ENCODE assay signal across 8 mouse cellular contexts in the genomic region with DNA sequence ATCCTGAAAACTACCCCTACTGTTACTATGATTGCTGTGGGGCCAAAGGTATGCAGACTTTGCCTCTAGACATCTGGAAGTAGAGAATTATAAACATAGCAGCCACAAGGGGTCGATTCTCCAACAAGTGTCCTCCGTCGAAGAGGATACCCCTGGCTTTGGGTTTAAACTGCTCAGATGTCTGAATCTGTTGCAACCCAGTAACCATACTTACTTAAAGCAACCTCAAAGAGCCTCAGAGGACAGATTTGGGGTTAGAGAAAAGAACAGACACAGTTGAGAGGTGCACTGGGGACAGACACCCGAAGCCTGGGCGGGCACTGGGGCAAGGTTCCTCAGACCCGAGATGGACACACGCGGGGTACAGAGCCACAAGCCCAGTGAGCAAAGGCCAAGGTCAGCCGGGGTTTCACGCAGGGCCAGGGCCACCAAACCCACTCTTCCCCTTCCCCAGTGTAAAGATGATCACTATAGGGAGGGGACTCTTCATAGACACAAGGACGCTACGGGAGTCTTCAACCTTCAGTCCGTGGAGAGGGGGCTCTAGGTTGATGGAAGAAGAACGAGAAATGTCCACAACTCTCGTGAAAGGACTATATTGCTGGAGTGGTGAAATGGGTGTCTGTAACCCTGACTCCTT. TPM values are rescaled to one million over a fixed set of nuclear protein-coding genes. Genes with fewer than 3 reads are reported as not detected.
DNase-seq lines count a peak whose midpoint lies in the region; ATAC-seq lines count a peak whose summit lies in the region.

No protein-coding gene starts in this region.

- DNase-seq in gastrocnemius, postnatal 10 days: peak; percentile 14
- DNase-seq in gastrocnemius, adult 8-10 months (ENCODE audit: low spot score in 2 of 2): no peak
- peak; percentile 56 to 63 for DNase-seq in kidney, postnatal 36 days
- peak; percentile 10 to 20 for DNase-seq in thymus, postnatal 36 days
- DNase-seq in right cerebral cortex, adult 18-20 months: no peak

- H3K4me2 ChIP-seq in heart, embryonic 15.5 days: peak overlapping the region; percentile 73
- peak overlapping the region; percentile 85 for H3K4me2 ChIP-seq in midbrain, embryonic 12.5 days (replicated peaks)

- no peaks in the 10 kb centered on the region for H3K9me3 ChIP-seq in heart, embryonic 15.5 days (replicated peaks)
- no peaks in the 10 kb centered on the region for H3K9me3 ChIP-seq in midbrain, embryonic 12.5 days

- H3K36me3 ChIP-seq in heart, embryonic 15.5 days: 0 out of 2 replicates have a peak, but pooled peaks cover 3% of the 10 kb centered on the region
- 0 out of 2 replicates have a peak, but pooled peaks cover 5% of the 10 kb centered on the region for H3K36me3 ChIP-seq in midbrain, embryonic 12.5 days

- peaks cover 33% of the 10 kb centered on the region for H3K4me1 ChIP-seq in heart, embryonic 15.5 days (replicated peaks)
- H3K4me1 ChIP-seq in midbrain, embryonic 12.5 days: peaks cover 23% of the 10 kb centered on the region

- ATAC-seq in common myeloid progenitor, adult 5-6 weeks (replicated peaks; ENCODE audit: low read depth, poor library complexity, severe bottlenecking): 0 out of 2 replicates have a peak, but pooled peaks have one; percentile 10
- ATAC-seq in heart, embryonic 15.5 days (replicated peaks; ENCODE audit: insufficient number of reproducible peaks, insufficient read depth, low FRiP score, low read depth): no peak
- no peak; the same call in 1 of the 2 replicates for ATAC-seq in midbrain, embryonic 12.5 days (ENCODE audit: low FRiP score, low read depth)

- H3K27me3 ChIP-seq in heart, embryonic 15.5 days: no peaks in the 10 kb centered on the region
- no peaks in the 10 kb centered on the region for H3K27me3 ChIP-seq in midbrain, embryonic 12.5 days

- WGBS in heart, embryonic 15.5 days: 23% methylated on average over 15 of the region's 15 CpGs
- 52% methylated on average over 15 of the region's 15 CpGs for whole genome bisulfite sequencing in midbrain, embryonic 12.5 days

- peak overlapping the region; percentile 73 for H3K4me3 ChIP-seq in heart, embryonic 15.5 days
- H3K4me3 ChIP-seq in midbrain, embryonic 12.5 days: peak overlapping the region; percentile 72

- peak overlapping the region; percentile 91 for H3K9ac ChIP-seq in heart, embryonic 15.5 days
- H3K9ac ChIP-seq in midbrain, embryonic 12.5 days (replicated peaks): peak overlapping the region; percentile 92

- H3K27ac ChIP-seq in heart, embryonic 15.5 days: peak overlapping the region; percentile 88
- H3K27ac ChIP-seq in midbrain, embryonic 12.5 days (replicated peaks): no peak overlapping the region

RNA-seq across cellular contexts. Expression of a gene that starts 1.1 kb away (rescaled TPM):
- 10 to 100 TPM; 44.6 to 50.4 TPM for total RNA-seq in gastrocnemius, postnatal 10 days (2021)
- total RNA-seq in gastrocnemius, adult 8-10 months (2022): 10 to 100 TPM; 60.4 to 66.9 (median 64.0) TPM
- 11.4 and 14.8 TPM in 2 replicates for total RNA-seq in common myeloid progenitor, adult 5-6 weeks (2017)
- 50.5 and 58.4 TPM in 2 replicates for polyA plus RNA-seq in heart, embryonic 15.5 days (2015; fragmentation: Nextera tagmentation; extraction: Ambion mirVana)
- 46.5 and 46.7 TPM in 2 replicates for polyA plus RNA-seq in midbrain, embryonic 12.5 days (2016; fragmentation: Nextera tagmentation; extraction: Ambion mirVana)

Comparison
In these comparisons a context has a peak if more than half of its experiments do, and no peak if none do; other contexts are left out.
1. DNase-seq: peak in gastrocnemius, postnatal 10 days (single experiment), kidney, postnatal 36 days (2 of 2) and thymus, postnatal 36 days (2 of 2); none in gastrocnemius, adult 8-10 months (0 of 2) and right cerebral cortex, adult 18-20 months (single experiment).